Mouse (Mus musculus) megakaryocyte, embryonic 14.5 days (primary cell): Measurements from ENCODE around the gene Mlh3. TPM values are rescaled to one million over a fixed set of nuclear protein-coding genes. Genes with fewer than 3 reads are reported as not detected.
A peak's percentile ranks its signal among the peaks of the same experiment; 100 is the strongest.

Experiments used
- H3K27me3 ChIP-seq: replicated peaks from 2 replicates; pipeline ENCODE3; 2012; ENCODE audit warnings: inconsistent platforms
- H3K36me3 ChIP-seq: replicated peaks from 2 replicates; pipeline ENCODE3; 2012; ENCODE audit warnings: low read length, inconsistent platforms, mixed read lengths
- H3K4me1 ChIP-seq: 2 replicates; pipeline ENCODE4 v1.6.1; 2012; ENCODE audit warnings: inconsistent platforms
- H3K4me3 ChIP-seq: replicated peaks from 2 replicates; pipeline ENCODE3; 2012; ENCODE audit warnings: moderate library complexity, mild to moderate bottlenecking, inconsistent platforms
- H3K9me3 ChIP-seq: 2 replicates; pipeline ENCODE4 v1.6.1; 2012; ENCODE audit warnings: inconsistent platforms
- FLI1 ChIP-seq: IDR thresholded peaks from 2 replicates; pipeline ENCODE4 v1.6.1; 2012; ENCODE audit warnings: low read length, inconsistent platforms, mixed read lengths
- GATA1 ChIP-seq: IDR thresholded peaks from 3 replicates; pipeline ENCODE4 v1.6.1; 2012; ENCODE audit warnings: mixed read lengths, low read length, inconsistent platforms, borderline replicate concordance
- polyA plus RNA-seq: library from polyadenylated mRNA; stranded (reverse); fragments of >175 nt; gene quantifications from 2 replicates; pipeline ENCODE4 v1.2.3, GENCODE M21; 2012; ENCODE audit warnings: low replicate concordance; ENCODE audit not compliant: insufficient read depth

Mlh3 gene
- polyA plus RNA-seq, 1 experiment: 0.96 TPM

DNA sequence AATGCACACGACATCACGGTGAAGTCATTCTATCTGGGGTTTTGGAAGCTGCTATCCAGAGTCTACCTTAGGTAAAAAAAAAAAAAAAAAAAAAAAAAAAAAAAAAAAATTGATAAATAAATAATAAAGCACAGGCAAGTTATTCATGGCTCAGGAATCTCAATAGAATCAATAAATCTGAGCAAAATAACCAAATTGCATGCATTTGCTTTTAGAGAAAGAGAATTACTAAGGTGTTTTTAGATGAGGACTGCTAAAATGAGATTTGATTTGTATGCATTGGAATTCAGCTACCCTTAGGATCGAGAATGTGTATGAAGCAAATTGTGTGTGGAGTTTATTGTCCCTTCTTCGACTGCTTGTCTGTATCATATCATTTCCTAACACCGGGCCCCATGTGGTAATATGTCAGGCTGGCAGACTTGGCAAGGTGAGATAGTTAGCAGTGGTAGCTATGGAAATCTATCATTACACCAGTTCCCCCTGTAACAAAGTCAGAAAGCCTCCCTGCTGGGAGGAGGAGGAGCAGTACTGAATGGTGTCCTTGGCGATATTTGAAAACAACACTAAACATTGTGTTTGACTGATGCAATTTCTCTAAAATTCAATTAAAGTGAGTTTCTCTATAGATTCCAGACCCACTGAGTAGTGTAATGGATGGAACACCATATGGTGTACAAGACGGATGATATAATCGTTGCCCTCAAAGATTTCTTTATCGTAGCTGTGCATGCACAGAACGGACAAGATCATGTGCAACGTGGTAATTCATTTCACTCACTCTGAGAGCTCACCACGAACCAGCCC lies 10.6 kb upstream of the Mlh3 start:
- Histone ChIP-seq H3K4me3 (peak overlapping the region; percentile 95), H3K36me3 (peaks cover 20% of the 10 kb centered on the region), H3K27me3 (peaks cover 2% of the 10 kb centered on the region), H3K4me1 (peaks cover 24% of the 10 kb centered on the region), H3K9me3 (no peaks in the 10 kb centered on the region)
- TF ChIP-seq GATA1: no peak
- no peak for TF ChIP-seq FLI1

DNA sequence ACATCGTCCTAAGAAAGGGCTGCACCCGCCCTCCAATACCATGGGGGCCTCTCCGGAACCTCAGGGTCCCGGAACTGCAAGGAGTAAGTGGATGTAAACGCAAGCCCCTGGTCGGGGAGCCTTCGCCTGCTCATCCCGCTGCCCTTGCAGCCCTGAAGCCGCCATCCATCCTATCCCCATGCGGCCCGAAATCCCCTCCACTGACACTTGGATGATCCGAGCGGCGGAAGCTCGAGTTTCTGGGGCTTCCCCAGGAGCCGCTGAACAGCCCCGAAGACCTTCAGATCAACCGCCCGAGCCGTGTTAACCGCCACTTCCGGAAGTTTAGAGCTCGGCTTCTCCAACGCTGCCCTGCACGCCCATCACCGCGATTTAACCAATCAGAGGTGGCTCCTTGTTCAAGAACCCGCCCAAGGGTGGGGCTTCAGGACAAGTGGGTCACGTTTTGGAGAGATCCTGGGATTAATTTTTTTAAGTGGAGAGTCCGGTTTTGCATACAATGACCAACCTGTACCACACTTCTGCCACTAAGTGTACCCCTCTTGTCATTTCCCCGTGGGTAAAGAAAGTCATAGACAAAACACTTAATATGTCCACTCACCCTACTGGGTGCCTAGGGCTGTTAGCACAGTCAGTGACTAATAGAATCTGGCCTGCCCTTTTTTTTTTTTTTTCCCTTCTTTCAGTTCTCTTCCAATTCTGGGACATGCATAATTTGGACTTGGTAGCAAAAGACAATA lies 9.9 kb upstream of the Mlh3 start:
- TF ChIP-seq GATA1 (no peak), FLI1 (no peak; the same call in 1 of the 2 replicates)
- H3K4me1 ChIP-seq: peaks cover 24% of the 10 kb centered on the region

DNA sequence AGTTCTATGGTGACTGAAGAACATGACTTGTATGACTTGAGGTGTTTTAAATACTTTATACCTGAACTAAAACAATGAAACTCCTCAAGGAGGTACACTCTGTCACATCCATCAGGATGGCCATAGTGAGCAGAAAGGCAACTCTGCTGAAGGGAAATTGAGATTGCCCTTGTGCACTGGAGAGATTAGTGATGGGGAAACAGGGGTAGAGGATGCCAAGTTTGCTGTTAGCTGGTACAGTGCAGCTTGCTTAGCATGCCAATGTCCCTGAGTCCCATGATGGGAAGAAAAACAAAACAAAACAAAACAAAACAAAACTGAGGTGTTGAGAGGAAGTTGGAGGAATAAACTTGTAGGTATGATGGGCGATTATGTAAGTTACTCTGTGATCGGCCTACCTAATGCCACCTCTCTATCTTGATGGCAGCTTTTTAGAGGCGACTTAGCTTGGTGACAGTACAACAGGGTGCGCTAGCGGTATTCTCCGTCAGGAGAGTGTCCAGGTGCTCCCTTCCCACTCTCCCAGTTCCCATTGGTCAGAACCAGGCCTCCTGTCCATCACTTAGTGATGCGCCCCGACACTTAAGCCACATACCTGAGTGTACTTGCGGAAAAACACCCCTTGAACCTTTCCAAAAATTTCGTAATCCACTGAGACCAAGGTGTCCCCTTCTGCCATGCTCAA lies 9.1 kb upstream of the Mlh3 start:
- TF ChIP-seq FLI1: no peak
- TF ChIP-seq GATA1: no peak
- H3K4me1 ChIP-seq: peaks cover 24% of the 10 kb centered on the region
- H3K27me3 ChIP-seq: no peaks in the 10 kb centered on the region
- H3K9me3 ChIP-seq: no peaks in the 10 kb centered on the region
- H3K4me3 ChIP-seq: peak overlapping the region; percentile 95
- peaks cover 35% of the 10 kb centered on the region for H3K36me3 ChIP-seq

More for the DNA sequence above, 9.9 kb upstream of the Mlh3 start:
- Histone ChIP-seq H3K4me3 (peak overlapping the region; percentile 95), H3K36me3 (peaks cover 28% of the 10 kb centered on the region), H3K27me3 (no peaks in the 10 kb centered on the region), H3K9me3 (no peaks in the 10 kb centered on the region)

DNA sequence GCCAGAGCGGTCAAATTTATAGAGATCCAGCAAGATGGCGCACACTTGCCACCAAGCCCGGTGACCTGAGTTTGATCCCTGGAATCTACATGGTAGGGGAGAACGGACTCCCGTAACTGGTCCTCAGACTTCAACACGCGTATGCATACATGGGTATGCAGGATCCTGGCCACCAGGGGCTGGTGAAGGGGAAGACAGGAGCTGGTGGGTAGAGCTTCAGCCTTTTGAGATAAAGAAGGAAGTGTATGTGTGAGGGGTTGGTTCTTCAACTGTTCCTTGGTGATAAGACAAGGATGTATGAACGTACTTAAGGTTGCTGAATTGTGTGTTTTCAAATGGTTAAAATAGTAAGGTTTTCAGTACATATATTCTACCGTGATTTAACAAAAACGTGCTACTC lies 8.5 kb upstream of the Mlh3 start:
- peaks cover 21% of the 10 kb centered on the region for H3K4me1 ChIP-seq
- H3K4me3 ChIP-seq: no peak overlapping the region
- H3K9me3 ChIP-seq: no peaks in the 10 kb centered on the region
- no peaks in the 10 kb centered on the region for H3K27me3 ChIP-seq
- peaks cover 40% of the 10 kb centered on the region for H3K36me3 ChIP-seq
- TF ChIP-seq GATA1 (no peak), FLI1 (no peak)

DNA sequence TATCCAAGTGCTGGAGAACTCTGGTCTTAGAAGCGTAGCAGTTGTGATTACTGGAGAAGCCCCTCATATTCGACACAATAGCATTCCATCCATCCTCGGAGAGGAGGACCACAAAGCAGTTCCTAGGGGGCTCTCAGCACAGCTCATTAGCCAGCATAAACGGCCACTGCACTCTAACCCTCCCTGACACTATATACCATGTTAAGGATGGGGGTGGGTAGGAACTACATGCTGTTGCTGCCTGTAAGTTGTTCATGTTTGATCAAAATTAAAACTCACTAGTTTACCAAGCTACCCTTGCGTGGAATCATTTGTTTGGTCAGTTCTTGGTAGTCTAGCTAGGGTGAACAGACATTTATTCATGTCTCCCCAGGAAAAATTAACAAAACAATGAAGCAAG lies 5.9 kb upstream of the Mlh3 start:
- H3K4me1 ChIP-seq: peaks cover 29% of the 10 kb centered on the region
- no peak for TF ChIP-seq GATA1
- no peak for TF ChIP-seq FLI1
- H3K27me3 ChIP-seq: no peaks in the 10 kb centered on the region
- no peaks in the 10 kb centered on the region for H3K9me3 ChIP-seq
- peaks cover 43% of the 10 kb centered on the region for H3K36me3 ChIP-seq
- no peak overlapping the region for H3K4me3 ChIP-seq

DNA sequence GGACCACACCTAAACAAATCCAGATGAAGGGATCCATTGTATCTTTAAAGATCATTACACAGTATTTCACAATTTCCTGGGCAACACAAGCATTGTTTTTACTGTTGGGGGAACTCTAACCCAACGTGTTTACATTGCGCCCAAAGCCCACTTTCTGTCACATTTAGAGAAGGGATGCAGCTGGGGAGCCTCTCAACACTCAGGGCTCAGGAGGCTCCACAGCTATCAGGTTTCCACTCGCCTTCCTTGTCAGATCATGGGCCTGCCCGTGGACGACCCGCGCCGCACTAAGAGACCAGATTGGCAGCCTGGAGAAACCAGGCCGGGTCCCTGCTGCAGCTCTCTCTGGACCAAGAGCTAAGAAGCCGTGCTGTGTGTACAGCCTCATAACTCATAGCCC lies 3.1 kb upstream of the Mlh3 start:
- Histone ChIP-seq H3K4me1 (peaks cover 24% of the 10 kb centered on the region), H3K36me3 (peaks cover 48% of the 10 kb centered on the region)
- no peak for TF ChIP-seq GATA1
- TF ChIP-seq FLI1: no peak

DNA sequence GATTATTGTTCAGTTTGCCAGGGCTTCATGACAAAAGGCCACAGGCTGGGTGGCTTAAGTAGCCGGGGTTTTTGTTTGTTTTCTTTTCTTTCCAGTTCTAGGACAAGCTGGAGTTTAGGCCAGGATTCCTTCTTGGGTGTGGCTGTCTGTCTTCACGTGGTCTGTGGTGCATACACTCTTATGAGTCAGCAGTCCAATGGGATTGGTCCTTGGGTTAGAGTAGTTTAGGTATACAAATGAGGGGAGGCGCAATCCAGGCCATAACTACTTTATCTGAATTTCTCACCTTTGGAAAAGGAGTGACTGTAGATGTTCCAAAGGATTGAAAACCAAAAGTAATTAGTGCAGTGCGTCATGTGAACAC lies 1.4 kb upstream of the Mlh3 start:
- peaks cover 4% of the 10 kb centered on the region for H3K9me3 ChIP-seq
- peaks cover 19% of the 10 kb centered on the region for H3K4me1 ChIP-seq
- H3K4me3 ChIP-seq: no peak overlapping the region
- H3K36me3 ChIP-seq: peaks cover 51% of the 10 kb centered on the region
- no peaks in the 10 kb centered on the region for H3K27me3 ChIP-seq
- TF ChIP-seq FLI1 (no peak), GATA1 (no peak)

More for the DNA sequence above, 3.1 kb upstream of the Mlh3 start:
- no peaks in the 10 kb centered on the region for H3K27me3 ChIP-seq
- H3K9me3 ChIP-seq: no peaks in the 10 kb centered on the region
- no peak overlapping the region for H3K4me3 ChIP-seq

DNA sequence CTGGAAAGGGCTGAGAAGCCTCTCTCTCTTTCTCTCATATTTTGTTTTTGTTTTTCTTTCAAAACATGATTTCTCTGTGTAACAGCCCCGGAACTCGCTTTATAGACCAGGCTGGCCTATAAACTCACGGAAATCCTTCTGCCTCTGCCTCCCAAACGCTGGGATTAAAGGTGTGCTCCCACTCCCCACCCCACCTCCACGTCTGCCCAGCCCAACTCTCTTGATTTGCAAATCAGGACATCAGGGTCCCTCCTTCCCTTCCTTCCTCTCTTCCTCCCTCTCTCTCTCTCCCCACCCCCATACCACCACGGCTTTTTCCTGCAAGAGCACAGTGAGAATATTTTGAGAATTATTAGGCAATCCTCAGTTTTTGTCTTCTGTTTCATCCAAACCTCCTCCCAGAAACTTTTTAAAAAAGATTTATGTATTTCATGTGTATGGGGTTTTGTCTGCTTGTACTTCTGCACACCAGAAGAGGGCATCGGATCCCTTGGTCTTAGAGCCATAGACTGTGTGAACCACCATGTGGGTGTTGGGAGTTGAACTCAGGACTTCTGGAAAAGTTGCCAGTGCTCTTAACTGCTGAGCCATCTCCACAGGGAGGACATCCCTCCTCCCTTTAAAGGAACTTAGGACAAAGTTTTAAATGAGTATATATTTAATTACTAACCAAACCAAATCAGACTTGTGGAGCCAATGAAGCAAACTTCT lies 888 bp upstream of the Mlh3 start:
- H3K36me3 ChIP-seq: peaks cover 47% of the 10 kb centered on the region
- peaks cover 4% of the 10 kb centered on the region for H3K9me3 ChIP-seq

DNA sequence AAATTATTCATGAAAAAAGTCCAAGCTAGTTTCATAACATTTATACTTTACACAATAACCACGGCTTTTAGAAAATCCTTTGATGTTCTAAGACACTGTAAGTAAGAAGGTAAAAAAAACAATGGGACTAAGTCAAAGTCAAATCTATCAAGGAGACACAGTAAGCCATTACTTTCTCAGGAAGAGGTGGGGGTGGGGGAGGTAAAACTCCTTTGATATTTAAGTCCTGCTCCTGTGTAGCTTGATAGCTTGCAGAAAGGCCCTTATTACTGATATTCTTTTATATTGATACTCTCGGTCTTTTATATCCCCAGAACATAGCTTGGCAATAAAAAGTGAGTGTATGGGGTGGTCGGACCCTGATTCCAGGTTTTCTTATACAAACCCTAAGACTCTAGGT lies 578 bp downstream of the Mlh3 start:
- no peak for TF ChIP-seq GATA1
- H3K36me3 ChIP-seq: peaks cover 32% of the 10 kb centered on the region
- no peaks in the 10 kb centered on the region for H3K27me3 ChIP-seq
- peaks cover 4% of the 10 kb centered on the region for H3K9me3 ChIP-seq
- peaks cover 19% of the 10 kb centered on the region for H3K4me1 ChIP-seq
- peak overlapping the region; percentile 94 for H3K4me3 ChIP-seq

More for the DNA sequence above, 888 bp upstream of the Mlh3 start:
- H3K4me3 ChIP-seq: no peak overlapping the region
- TF ChIP-seq FLI1 (no peak), GATA1 (no peak)
- H3K4me1 ChIP-seq: peaks cover 19% of the 10 kb centered on the region
- H3K27me3 ChIP-seq: no peaks in the 10 kb centered on the region
